Mouse (Mus musculus): Measurements from ENCODE around the gene Gm5615. TPM values are rescaled to one million over a fixed set of nuclear protein-coding genes. Genes with fewer than 3 reads are reported as not detected.

The Gm5615 gene
- total RNA-seq (2023) = not detected in 4 replicates

GRCm38 (mm10) chr9:36541863-36542262 lies at the start of gene Gm5615:
Gene Gm5615, minus strand, starts transcription at chr9:36541963.

GRCm38 (mm10) chr9:36582535-36582934 lies 40.8 kb upstream of the Gm5615 start, which contains the start of gene Gm17689:
Gene Gm17689, minus strand, starts transcription at chr9:36582635.

Other genes with a start within 250 kb of the Gm5615 start
- not detected in 4 replicates for gene Gm7257, start 110.1 kb downstream of the Gm5615 start, total RNA-seq (2023)
- not detected in 4 replicates for gene Gm9513, start 66.3 kb downstream of the Gm5615 start, total RNA-seq (2023)
- gene Gm17689, start 40.7 kb upstream of the Gm5615 start, total RNA-seq (2023) = not detected in 4 replicates
- not detected in 4 replicates for gene A630095E13Rik, start 101.4 kb upstream of the Gm5615 start, total RNA-seq (2023)
- not detected in 4 replicates for gene Acrv1, start 151.3 kb upstream of the Gm5615 start, total RNA-seq (2023)
- gene Chek1, start 185.1 kb upstream of the Gm5615 start, total RNA-seq (2023) = 11.7 to 16.8 TPM (median 15.2 TPM) in 4 replicates
- gene Stt3a, start 225.7 kb upstream of the Gm5615 start, total RNA-seq (2023) = 132 to 143 TPM (median 134 TPM) in 4 replicates

Data from B cell, adult 62 days (primary cell).